Comparison of ENCODE assay signal across 8 mouse cellular contexts in the genomic region with DNA sequence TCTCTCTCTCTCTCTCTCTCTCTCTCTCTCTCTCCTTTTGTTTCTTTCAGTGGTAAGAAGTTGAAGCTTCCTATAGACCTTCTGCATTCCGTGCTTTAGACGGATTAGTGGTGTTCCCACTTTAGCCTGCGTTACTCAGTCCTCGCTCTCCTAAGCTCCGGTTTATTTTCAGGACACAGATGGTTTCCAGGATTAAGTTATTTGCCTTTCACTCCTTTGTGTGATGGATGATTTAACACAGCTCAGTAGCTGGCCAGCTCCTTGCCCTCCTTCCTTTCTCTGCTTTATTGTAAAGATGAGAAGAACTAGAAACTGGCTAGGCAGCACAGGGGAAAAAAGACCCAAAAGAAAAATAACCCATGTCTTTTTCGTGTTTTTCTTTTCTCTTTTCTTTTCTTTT. TPM values are rescaled to one million over a fixed set of nuclear protein-coding genes. Genes with fewer than 3 reads are reported as not detected.
DNase-seq lines count a peak whose midpoint lies in the region; ATAC-seq and TF ChIP-seq lines count a peak whose summit lies in the region.

No protein-coding gene starts in this region.

- no peaks in the 10 kb centered on the region for H3K9me3 ChIP-seq in heart, embryonic 15.5 days (replicated peaks)
- no peaks in the 10 kb centered on the region for H3K9me3 ChIP-seq in embryonic facial prominence, embryonic 13.5 days
- H3K9me3 ChIP-seq in hindbrain, embryonic 16.5 days (ENCODE audit: control insufficient read depth, low read length): no peaks in the 10 kb centered on the region
- no peaks in the 10 kb centered on the region for H3K9me3 ChIP-seq in midbrain, postnatal 0 days (ENCODE audit: low read length)

- H3K27me3 ChIP-seq in heart, embryonic 15.5 days: no peaks in the 10 kb centered on the region
- peaks cover 4% of the 10 kb centered on the region; the same call in 1 of the 2 replicates for H3K27me3 ChIP-seq in embryonic facial prominence, embryonic 13.5 days
- no peaks in the 10 kb centered on the region for H3K27me3 ChIP-seq in hindbrain, embryonic 16.5 days (replicated peaks; ENCODE audit: control insufficient read depth, insufficient read depth, low read length)
- H3K27me3 ChIP-seq in midbrain, postnatal 0 days (ENCODE audit: insufficient read depth, low read length): no peaks in the 10 kb centered on the region

- no peak for DNase-seq in heart, postnatal 4 days
- peak; percentile 49 for DNase-seq in midbrain, postnatal 0 days (ENCODE audit: low spot score)
- DNase-seq in cerebellum, adult 11 months: no peak
- no peak for DNase-seq in natural killer cell, adult 2 months (ENCODE audit: low spot score in 2 of 2)

- no peaks in the 10 kb centered on the region for H3K36me3 ChIP-seq in heart, embryonic 15.5 days
- H3K36me3 ChIP-seq in embryonic facial prominence, embryonic 13.5 days: no peaks in the 10 kb centered on the region
- H3K36me3 ChIP-seq in hindbrain, embryonic 16.5 days (ENCODE audit: control insufficient read depth, insufficient read depth, low read length): no peaks in the 10 kb centered on the region
- no peaks in the 10 kb centered on the region for H3K36me3 ChIP-seq in midbrain, postnatal 0 days (ENCODE audit: insufficient read depth, low read length)

- H3K4me2 ChIP-seq in heart, embryonic 15.5 days: peak overlapping the region; percentile 50
- peak overlapping the region; percentile 51 for H3K4me2 ChIP-seq in embryonic facial prominence, embryonic 13.5 days
- H3K4me2 ChIP-seq in hindbrain, embryonic 16.5 days (ENCODE audit: low read length): peak overlapping the region; percentile 45
- H3K4me2 ChIP-seq in midbrain, postnatal 0 days (ENCODE audit: low read depth, low read length, poor library complexity, severe bottlenecking): peak overlapping the region; percentile 32; the same call in 1 of the 2 replicates

- H3K4me3 ChIP-seq in heart, embryonic 15.5 days: no peak overlapping the region
- peak overlapping the region; percentile 24 for H3K4me3 ChIP-seq in embryonic facial prominence, embryonic 13.5 days
- H3K4me3 ChIP-seq in hindbrain, embryonic 16.5 days (ENCODE audit: low read length): no peak overlapping the region
- no peak overlapping the region for H3K4me3 ChIP-seq in midbrain, postnatal 0 days (ENCODE audit: low read depth, low read length)

- no peak for TF ChIP-seq CTCF in midbrain, postnatal 0 days (IDR thresholded peaks at IDR 0.05)

- no peak overlapping the region for H3K9ac ChIP-seq in heart, embryonic 15.5 days
- no peak overlapping the region for H3K9ac ChIP-seq in embryonic facial prominence, embryonic 13.5 days
- H3K9ac ChIP-seq in hindbrain, embryonic 16.5 days (ENCODE audit: low read depth, low read length): no peak overlapping the region
- no peak overlapping the region for H3K9ac ChIP-seq in midbrain, postnatal 0 days (replicated peaks; ENCODE audit: low read length, poor library complexity, severe bottlenecking)

- ATAC-seq in heart, embryonic 15.5 days (replicated peaks; ENCODE audit: insufficient number of reproducible peaks, insufficient read depth, low FRiP score, low read depth): no peak
- no peak for ATAC-seq in embryonic facial prominence, embryonic 13.5 days (ENCODE audit: insufficient number of reproducible peaks, insufficient read depth, low FRiP score, low TSS enrichment, low read depth)
- peak; percentile 18; the same call in 1 of the 2 replicates for ATAC-seq in hindbrain, embryonic 16.5 days
- ATAC-seq in midbrain, postnatal 0 days (ENCODE audit: low FRiP score): no peak
- no peak for ATAC-seq in erythroblast, adult 5-6 weeks (replicated peaks; ENCODE audit: low FRiP score, poor library complexity, severe bottlenecking)

- 20% methylated on average over 6 of the region's 6 CpGs for WGBS in heart, embryonic 15.5 days
- 16% methylated on average over 6 of the region's 6 CpGs for WGBS in embryonic facial prominence, embryonic 13.5 days
- 9% methylated on average over 6 of the region's 6 CpGs for WGBS in hindbrain, embryonic 16.5 days
- 8% methylated on average over 6 of the region's 6 CpGs for WGBS in midbrain, postnatal 0 days

- peaks cover 9% of the 10 kb centered on the region for H3K4me1 ChIP-seq in heart, embryonic 15.5 days (replicated peaks)
- H3K4me1 ChIP-seq in embryonic facial prominence, embryonic 13.5 days: peaks cover 33% of the 10 kb centered on the region
- H3K4me1 ChIP-seq in hindbrain, embryonic 16.5 days (ENCODE audit: control insufficient read depth, insufficient read depth, low read depth, low read length): peaks cover 18% of the 10 kb centered on the region
- peaks cover 6% of the 10 kb centered on the region; the same call in 1 of the 2 replicates for H3K4me1 ChIP-seq in midbrain, postnatal 0 days (ENCODE audit: insufficient read depth, low read length)

- H3K27ac ChIP-seq in heart, embryonic 15.5 days: no peak overlapping the region
- H3K27ac ChIP-seq in embryonic facial prominence, embryonic 13.5 days: peak overlapping the region; percentile 64; the same call in 1 of the 2 replicates
- no peak overlapping the region for H3K27ac ChIP-seq in hindbrain, embryonic 16.5 days (ENCODE audit: low read depth, low read length)
- H3K27ac ChIP-seq in midbrain, postnatal 0 days (ENCODE audit: low read depth, low read length): no peak overlapping the region

RNA-seq across cellular contexts. Expression of a gene that starts 23.8 kb away (rescaled TPM):
- polyA plus RNA-seq in heart, embryonic 15.5 days (2015; fragmentation: Nextera tagmentation; extraction: Ambion mirVana): 0.72 and 1.4 TPM in 2 replicates
- 1 to 10 TPM; 2.5 to 2.7 TPM for total RNA-seq in heart, postnatal 4 days (2021)
- polyA plus RNA-seq in embryonic facial prominence, embryonic 13.5 days (2015; fragmentation: Nextera tagmentation; extraction: Ambion mirVana): 1.0 and 1.8 TPM in 2 replicates
- 0.08 and 0.09 TPM in 2 replicates for polyA plus RNA-seq in hindbrain, embryonic 16.5 days (2015; fragmentation: Nextera tagmentation; extraction: Ambion mirVana)
- total RNA-seq in midbrain, postnatal 0 days (2014; rRNA removed): 0.16 and 0.19 TPM in 2 replicates
- 0.21 TPM in 1 of 2 replicates, not detected in the other for polyA plus RNA-seq in midbrain, postnatal 0 days (2015; fragmentation: Nextera tagmentation; extraction: Ambion mirVana)
- total RNA-seq in erythroblast, adult 5-6 weeks (2015; ENCODE audit: low replicate concordance): not detected in 2 replicates
- total RNA-seq in erythroblast, adult 5-6 weeks (2017; ENCODE audit: low replicate concordance): 0.42 TPM in 1 of 2 replicates, not detected in the other
